Mouse (Mus musculus): Measurements from ENCODE around the gene Vmn1r75. TPM values are rescaled to one million over a fixed set of nuclear protein-coding genes. Genes with fewer than 3 reads are reported as not detected.

The Vmn1r75 gene
- total RNA-seq (2021): not detected
- long read RNA-seq, experiment 1: 0 reads
- long read RNA-seq, experiment 2: 0 reads

- DNase-seq: no peak
Measured at GRCm38 (mm10) chr7:11874330-11874729, at the start of gene Vmn1r75. Gene Vmn1r75, plus strand, starts transcription at chr7:11874630.

- DNase-seq: no peak
Measured at GRCm38 (mm10) chr7:11833680-11834079, 40.8 kb upstream of the Vmn1r75 start, which contains the start of gene Vmn1r74. Gene Vmn1r74, plus strand, starts transcription at chr7:11833980.

Other genes with a start within 250 kb of the Vmn1r75 start
- gene Vmn1r72, start 194.5 kb upstream of the Vmn1r75 start, total RNA-seq (2021): not detected
- gene Vmn1r73, start 144.4 kb upstream of the Vmn1r75 start, total RNA-seq (2021): not detected
- gene Vmn1r74, start 40.6 kb upstream of the Vmn1r75 start, total RNA-seq (2021): not detected
- gene Vmn1r76, start 63.6 kb downstream of the Vmn1r75 start, total RNA-seq (2021): not detected
- not detected for gene Vmn1r77, start 162.1 kb downstream of the Vmn1r75 start, total RNA-seq (2021)